Mouse (Mus musculus) 3T3-L1 (cell line): ENCODE data around the gene Mpzl2.

Experiments used
- DNase-seq: peaks from one replicate; pipeline ENCODE4 v3.0.0-alpha.2; 2015; ENCODE audit warnings: low read depth, low spot score

Mpzl2 gene

DNA sequence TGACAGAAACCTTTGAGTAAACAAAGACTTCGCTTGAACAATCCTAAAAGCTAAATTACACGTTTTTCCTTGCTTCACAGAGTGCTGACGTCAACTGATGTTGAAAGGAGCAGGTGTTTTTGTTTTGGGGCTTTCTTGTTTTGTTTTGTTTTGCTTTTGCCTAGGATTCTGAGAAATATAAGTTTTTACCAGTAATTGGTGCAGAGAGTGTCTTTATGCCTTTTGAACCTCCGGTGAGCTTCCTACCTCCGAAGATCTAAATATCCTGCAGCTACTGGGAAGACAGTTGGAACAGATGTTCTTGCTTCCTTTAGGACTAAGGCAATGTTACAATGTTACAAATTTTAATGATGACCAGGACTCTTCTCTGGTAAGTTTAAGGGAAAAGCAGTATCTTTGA is at the start of gene Mpzl2:
Gene Mpzl2, plus strand, starts transcription at position 301 of the 400 bp plus-strand sequence.
- DNase-seq: no peak

DNA sequence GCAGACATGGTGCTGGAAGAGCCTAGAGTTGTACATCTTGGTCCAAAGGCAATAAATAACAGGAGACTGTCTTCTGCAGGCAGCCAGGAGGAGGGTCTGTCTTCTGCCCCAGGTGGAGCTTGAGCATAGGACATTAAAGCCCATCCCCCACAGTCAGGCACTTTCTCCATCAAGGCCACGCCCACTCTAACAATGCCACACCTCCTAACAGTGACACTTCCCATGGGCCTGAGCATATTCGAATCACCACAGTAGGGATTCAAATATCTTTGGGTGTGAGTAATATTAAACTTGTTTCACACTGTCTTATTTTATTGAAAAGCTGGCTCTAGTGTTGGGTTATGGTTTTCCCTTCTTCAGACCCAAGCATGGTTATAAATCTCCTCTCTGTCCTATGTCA is 47.8 kb upstream of the Mpzl2 start:
- DNase-seq: peak; percentile 11

DNA sequence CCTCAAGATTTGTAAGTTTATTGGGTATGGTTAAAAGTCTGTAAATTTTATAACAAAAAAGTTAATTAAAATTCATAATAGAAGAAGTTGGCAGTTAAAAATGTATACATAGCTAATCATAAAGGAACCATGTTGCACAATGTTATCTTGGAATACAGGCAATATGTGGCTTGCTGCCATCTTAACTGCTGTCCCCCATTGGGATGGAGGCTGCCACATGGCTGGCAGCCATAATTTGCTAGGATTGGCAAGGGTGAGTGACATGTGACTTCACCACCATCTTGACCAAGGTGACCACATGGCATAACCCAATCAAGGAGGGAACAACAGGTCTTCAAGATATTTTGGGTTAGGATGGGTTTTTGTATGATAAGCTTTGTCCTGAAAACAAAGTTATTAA is 47.3 kb upstream of the Mpzl2 start:
- DNase-seq: peak; percentile 24

DNA sequence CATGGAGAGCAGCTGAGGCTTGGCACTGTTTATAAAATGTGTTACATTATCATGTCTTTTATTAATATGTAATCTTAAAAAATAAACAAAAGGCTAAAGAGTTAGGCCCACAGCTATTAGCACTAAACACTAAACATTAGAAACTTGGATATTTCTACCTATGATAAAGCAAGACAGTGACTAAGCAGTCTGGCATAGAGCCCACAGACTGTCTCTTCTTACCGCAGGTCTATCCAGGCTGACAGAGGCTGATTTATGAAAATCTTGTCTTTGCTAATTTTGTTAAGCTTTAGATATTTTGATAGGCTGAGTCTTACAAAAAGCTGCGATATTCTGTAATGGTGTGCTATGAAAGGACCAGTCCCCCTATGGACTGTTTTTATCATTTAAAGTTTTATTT is 46.3 kb upstream of the Mpzl2 start:
- DNase-seq: peak; percentile 77

DNA sequence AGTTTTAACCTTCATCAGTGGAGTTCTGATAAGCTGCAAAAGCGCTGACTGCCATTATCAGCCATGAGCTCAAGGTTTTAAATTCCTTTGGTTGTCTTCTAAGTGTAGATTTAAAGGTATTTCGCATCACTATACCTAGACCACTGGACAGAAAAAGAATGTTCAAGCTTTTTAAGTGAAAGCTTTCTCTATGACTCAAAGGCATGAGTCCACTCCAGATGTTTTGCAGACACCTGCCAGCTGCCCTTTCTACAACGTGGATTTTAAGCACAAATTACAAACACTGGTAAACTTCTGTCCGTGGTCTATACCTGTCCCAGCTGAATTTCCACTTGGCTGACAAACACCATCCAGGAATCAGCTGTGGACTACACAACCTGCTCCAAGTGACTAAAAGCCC is 44.6 kb upstream of the Mpzl2 start:
- no peak for DNase-seq

DNA sequence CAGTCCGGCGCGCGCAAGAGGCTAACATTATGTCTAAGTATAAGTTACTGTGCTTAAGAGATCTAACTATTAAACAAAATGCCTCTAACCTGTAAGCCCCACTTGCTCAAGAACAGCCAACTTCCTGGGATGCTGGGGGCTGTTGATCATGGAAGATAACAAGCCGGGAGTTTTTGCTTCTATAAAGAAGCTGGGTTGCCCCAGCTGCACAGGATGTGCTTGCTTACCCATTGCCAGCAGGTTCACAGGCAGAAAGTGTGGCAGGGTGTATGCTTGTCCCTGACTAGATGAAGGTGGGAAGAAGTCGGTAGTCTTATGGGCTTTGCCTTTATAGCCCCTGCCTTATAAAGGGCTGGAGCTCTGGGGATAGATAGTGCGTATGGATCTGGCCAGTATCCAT is 43.0 kb upstream of the Mpzl2 start:
- DNase-seq: no peak

DNA sequence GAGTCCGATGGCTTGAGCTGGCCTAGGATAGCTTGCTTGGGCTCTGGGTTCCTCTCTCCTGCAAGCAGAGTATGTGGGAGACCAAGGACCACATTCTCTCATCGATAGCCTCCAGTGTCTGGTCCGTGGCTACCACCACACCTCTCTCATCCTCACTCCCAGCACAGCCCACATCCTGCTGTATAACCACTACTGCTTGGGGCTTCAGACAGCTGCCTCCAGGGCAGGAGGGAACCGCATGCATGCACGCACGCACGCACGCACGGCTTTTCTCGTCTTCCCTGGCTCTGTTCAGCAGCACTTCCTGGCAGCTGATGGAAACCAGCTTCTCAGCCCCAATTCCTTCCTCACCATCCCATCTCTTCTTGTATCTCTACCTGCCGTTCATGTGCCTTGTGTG is 41.5 kb upstream of the Mpzl2 start:
- no peak for DNase-seq

DNA sequence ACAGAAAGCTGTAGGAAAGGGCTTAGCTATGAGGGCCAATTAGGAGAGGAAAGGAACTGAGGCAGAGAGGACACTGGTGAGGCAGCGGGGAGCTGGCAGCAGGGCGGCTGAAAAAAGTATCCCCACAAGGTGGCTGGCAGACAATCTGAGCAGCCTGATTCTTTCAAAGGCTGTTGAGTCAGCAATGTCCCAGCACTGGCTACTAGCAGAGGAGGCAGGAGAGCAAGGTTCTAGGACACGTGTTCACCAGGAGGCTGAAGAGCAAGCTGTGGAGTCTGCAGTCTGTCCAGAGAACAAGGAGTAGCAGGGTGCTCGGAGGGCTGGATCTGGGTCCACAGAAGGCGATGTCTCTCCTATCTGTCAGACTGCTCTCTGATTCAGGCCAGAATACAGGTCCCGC is 40.4 kb upstream of the Mpzl2 start:
- DNase-seq: peak; percentile 24

DNA sequence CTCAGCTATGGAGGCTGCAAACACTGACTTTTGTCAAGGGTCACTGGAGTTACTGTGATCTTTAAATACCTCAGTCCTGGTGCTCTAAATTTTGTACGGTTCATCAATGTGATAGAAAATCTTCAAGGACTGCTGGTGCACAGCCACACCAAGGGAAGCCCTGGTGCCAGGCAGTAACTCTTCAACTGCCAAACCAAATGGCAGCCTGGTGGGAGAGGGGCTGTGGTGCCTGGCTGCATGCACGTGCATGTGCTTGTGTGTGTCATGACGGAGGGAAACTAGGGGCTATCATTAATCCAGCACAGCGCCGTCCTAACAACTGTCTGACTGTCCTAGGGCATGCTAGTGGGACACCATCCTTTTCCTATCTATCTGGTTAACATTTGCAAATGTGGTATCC is 39.8 kb upstream of the Mpzl2 start:
- DNase-seq: no peak

DNA sequence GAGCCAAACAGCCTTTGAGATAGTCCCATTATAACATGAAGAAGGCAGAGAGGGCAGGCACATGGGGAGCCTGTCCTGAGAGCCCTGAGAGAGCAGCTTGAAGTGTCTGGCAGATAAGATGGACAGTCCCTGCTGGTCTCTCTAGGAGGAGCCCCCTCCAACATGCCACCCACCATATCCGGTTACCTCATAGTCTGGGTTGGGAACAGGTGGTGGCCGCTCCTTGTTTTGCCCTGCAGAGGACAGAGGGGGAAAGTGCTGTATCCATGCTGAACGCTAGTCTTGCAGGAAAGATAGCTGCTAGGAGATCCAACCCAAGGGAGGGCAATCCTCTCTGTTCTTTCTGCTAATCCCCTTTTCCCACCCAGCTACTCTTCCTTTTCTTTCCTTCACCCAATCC is 39.4 kb upstream of the Mpzl2 start:
- DNase-seq: no peak

DNA sequence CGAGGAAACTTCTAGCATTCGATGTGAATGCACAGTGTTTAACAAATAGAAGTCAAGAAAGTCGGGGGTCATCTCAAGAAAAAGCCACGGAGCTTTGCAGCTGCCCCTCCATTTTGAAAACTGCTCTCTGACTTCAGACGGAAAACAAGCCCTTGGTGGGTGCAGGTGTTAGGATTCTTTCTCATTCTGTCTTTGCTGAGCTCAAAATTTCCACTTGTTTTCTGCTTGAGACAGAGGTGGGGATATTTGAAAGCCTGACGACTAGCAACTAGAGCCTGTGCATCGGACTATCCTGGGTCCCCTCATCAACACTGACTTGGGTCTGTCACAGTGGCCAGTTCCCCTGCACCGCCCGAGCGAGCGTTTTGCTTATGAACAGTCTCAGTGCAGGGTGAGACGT is 32.2 kb upstream of the Mpzl2 start:
- DNase-seq: no peak

DNA sequence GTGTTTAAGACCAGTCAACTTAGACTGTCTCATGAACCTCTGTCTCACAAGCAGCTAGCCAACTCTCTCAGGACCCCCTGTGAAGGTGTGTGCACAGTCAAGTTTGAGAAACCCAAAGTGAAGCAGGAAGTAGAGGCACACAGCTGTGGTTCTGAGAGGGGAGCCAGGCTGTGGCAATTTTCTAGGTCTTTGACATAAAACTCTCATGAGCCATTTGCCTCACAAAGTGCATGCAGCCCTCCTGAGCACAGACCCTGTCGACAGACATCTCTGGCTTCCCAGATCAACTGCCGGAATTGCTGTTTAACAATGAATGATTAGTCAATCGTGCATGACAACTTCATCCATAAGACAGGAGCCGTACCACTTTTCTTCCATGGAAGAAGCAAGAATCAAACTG is 31.3 kb upstream of the Mpzl2 start:
- no peak for DNase-seq

DNA sequence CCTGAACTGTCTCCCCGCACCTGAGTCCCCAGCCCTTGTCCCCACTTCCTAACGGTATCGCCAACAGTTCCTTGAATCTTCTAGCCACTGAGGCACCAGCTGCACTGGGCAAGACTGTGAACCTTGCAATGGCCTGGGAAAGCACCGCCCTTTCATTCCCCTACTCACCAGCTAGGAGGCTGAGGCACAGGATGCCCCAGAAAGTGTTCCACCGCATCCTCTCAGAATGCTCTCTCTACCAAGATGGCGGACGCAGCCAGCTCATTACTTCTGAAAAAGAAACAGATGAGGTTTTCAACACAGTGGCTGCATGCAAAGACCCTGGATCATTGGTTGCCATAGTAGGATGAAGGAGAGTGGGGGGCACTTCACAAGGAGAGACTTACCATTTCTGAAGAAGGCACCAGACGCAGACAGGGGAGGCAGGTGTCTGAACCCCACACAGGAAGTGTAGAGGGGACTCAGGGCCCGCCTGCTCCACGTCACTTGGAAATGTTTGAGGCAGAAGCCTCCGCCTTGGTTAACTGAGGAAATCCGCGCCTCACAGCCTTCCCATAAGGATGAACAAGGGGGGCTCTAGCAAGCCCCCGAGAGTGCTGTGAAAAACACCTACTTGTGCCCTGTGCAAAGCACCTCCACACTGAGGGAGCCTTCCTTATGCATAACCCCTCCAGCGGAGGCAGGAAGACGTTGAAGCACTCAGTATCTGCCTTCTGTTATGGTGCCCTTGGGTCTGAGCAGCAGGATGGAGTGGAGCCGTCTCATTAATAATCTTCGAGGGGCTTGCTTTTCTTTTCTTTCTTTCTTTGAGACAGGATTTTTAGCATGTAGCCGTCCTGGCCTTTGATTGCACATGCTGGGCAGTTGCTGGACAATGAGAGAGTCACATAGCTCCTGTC is 30.2 kb upstream of the Mpzl2 start, which contains the start of gene Cd3e:
Gene Cd3e, minus strand, starts transcription at position 448 of the 899 bp plus-strand sequence.
- DNase-seq: no peak

DNA sequence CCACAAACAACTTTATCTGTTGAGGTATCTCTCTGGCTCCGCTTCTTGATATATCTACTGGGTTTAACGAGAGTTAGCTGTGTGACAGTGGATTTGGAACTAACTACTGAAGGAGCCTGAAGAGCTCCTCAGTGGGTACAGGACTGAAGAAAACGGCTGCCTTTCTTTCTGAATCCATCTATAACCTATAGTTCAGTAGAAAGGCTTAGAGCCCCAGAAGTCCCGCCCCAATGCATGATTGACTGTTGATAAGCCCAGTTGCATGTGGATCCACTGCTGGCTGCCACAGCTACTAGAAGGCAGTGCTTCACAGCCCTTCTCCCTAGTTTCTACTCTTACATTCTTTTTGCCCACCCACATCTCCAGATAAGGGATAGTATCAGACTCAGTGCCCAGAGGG is 29.1 kb upstream of the Mpzl2 start:
- DNase-seq: no peak

DNA sequence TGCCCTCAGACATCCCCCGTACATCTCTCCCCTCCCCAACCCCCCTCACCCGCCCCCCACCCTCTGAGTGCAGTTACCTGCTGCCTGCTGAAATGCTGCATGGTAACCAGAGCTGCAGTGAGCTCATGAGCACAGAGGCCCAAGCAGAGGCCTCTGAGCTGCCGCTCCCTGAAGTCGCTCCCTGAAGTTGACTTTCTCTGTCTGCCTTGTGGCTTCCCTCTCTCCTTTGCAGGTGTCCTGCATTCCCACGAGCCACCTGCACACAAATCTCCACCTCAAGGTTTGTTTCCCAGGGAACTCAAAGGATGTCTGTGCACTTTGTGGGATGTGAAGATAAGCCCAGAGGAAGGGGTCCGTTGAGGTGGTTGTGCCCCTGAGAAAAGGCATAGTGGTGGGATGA is 28.3 kb upstream of the Mpzl2 start:
- no peak for DNase-seq

DNA sequence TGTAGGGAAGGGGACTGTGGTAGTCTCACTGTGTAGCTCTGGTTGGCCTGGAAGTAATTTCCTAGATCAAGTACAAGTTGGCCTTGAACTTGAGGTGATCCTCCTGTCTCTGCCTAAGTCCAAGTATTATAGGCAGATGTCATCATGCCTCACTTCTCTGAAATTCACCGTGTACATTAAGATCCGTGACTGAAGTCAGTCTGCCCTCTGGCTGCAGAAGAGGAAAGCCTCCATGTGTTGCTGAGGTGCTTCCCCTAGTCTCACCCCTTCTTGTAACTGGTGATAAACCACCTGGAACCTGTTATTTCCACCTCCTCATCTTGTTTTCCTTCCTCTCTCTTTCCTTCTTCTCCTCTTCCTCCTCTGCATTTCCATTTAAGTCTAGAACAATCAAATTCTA is 24.7 kb upstream of the Mpzl2 start:
- DNase-seq: no peak

DNA sequence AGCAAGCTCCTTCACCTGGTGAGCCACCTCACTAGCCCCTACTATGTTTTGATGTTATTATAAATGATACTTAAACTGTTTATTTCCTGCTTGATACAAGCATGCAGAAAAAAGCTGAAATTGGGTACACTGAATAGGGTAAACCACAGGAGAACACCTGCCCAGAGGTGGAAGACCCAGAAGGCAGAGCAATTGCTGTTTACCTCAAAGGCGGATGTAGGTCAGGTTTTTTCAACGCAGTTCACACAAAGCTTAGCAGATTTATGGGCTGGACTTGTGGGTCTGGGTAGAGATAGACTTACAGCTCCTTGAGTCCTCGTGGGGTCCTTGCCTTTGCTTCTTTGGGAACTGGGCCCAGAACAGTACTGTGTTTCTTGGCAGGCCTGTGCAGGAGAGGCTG is 23.8 kb upstream of the Mpzl2 start:
- DNase-seq: no peak

DNA sequence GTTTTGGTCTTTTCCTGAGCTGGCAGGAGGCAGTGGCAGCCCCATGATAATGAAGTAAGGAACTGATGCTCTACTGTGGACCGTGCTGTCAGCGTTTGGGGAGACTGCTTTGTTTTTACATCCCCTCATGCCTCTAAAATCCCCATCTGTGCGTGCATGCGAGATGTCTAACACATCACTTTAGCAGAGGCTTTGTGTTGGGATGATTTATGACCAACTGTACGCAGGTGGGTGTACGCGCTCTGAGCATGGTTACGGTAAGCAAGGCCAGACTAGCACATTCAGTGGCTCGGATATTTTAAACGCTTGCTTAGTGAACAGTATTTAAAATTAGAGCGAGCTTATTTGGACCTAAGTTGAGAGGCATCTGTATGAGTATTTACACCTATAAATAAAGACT is 21.6 kb upstream of the Mpzl2 start:
- DNase-seq: no peak

DNA sequence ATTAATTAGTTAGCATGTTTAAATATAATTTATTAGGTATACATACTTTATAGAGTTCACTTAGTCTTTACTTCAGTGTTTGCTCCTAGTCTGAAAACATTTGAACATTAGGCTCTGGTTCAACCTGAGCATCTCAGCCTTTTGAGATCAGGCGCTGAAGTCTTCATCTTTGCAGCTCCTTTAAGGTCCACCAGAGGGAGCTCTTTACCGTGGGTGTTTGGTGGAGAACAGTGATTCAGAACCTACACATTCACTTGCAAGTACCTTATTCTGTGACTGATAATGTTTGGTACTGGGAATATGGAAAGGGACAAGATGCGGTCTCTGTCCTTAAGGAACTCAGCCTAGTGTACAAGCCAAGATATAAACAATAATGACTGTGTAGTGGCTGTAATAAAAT is 16.8 kb upstream of the Mpzl2 start:
- DNase-seq: peak; percentile 77

DNA sequence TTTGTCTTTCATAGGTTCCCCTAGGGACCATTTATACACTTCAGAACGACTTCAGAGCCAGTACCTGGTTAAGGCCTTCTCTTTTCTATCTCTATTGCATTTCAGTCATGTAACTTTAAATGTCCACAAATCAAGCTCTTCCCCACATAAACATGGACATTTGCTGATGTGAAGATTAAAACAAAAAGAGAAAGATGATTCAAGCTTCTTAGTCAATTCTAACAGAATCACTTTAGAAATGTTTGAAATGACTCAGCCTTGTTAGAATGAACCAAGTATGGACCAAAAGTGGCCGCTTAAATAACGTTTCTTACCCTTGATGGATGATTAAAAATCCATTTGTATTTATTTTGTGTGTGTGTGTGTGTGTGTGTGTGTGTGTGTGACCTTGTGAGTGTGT is 16.0 kb upstream of the Mpzl2 start:
- no peak for DNase-seq

DNA sequence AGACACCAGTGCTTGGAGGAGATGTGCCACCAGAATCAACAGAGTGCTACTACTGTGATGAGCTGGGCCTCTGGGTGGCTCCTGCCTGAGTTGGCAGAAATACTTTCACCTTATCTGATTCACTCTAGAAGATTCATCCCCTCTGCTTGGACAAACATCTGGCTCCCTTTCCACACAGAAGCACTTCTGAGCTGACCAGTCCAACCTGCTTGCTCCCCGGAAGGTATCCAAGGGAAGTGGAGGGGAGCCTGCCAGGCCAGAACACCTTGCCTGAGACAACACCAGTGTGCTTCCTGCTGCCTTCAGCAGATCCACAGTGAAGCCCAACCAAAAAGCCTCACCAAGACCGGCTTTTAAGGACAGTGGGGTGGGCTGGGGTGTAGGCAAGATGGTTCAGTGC is 15.4 kb upstream of the Mpzl2 start:
- DNase-seq: no peak

DNA sequence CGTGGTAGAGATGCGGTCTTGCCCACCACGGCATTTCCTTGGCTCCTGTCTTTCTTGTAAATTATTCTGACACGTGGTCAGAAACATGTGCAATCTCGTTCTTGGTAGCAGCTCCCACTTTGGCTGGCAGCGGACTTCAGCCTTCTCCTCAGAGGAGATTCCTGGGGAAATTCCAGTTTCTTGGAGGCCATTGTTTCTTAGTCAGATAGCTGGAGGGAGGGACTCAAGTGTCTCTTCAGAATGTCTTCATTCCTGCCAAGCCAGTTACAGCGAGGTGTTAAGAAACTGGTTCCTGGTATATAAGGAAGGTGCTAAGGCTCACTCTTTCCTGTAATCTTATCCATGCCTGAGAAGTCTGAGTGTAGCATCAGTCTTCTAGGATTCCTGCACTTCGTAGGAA is 12.2 kb upstream of the Mpzl2 start:
- DNase-seq: no peak

DNA sequence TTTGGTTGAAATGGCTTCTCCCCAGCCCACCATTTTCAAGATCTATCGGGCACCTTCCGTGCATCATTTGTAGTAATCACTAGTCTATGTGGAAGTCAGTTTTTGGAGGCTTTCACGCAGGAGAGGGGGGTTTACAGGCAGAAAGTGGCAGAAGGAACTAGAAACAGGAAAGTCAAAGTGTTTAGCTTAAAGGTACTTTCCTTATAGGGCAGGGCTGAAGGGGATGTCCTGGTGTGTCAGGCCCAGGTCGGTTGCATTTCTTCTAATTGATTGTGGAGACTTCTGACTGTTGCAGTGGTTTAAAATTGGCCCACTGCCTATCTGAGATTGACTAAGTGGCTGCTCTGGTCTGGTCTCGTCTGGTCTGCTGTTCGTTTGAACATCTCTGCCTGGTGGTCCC is 9.3 kb upstream of the Mpzl2 start:
- no peak for DNase-seq

DNA sequence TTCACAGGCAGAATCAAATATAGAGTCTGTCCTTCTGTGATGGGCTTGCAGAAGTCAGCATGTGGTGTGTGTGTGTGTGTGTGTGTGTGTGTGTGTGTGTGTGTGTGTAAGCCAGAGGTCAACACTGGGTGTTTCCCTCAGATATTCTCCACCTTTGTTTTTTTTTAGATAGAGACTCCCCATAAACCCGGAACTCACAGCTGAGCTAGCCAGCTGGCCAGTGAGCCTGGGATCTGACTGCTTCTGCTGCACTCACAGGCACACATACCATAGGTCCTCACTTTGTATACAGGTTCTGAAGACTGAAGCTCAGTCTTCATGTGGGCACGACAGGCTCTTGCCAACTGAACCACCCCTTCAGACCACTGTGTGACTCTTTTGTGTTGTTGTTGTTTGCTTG is 7.3 kb upstream of the Mpzl2 start:
- DNase-seq: no peak
